Mouse (Mus musculus): ENCODE measurements around the gene Asic2. TPM values are rescaled to one million over a fixed set of nuclear protein-coding genes. Genes with fewer than 3 reads are reported as not detected.

The Asic2 gene
- total RNA-seq, 1 experiment from 2014 or later = 1.7 TPM

DNA sequence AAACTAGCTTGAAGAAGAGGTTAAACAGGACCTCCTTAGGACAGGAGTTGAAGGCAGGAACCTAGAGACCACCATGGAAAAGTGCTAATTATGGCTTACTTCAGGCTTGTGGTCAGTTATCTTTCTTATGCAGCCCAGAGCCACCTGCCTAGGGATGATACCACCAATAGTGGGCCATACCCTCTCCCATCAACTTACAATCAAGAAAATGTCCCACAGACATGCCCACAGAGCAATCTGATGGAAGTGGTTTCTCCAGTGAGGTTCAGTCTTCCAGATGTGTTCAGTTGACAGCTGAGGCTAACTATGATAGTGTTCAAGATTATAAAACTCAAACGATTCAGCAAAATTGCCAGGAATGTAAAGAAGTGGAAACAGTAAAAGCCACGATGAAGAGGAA is 1124.8 kb downstream of the Asic2 start:
- no peak for DNase-seq

DNA sequence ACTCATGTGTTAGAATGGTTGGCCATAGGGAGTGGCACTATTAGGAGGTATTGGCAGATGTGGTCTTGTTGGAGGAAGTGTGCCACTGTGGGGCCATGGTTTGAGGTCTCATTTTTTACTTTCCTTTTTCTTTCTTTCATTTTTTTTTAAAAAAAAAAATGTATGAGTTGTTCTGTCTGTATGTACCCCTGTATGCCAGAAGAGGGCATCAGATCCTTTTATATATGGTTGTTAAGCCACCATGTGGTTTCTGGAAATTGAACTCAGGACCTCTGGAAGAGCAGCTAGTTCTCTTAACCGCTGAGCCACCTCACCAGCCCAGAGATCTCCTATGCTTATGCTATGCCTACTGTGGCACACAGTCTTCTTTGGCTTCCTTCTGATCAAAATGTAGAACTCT is 1129.5 kb downstream of the Asic2 start:
- no peak for DNase-seq

DNA sequence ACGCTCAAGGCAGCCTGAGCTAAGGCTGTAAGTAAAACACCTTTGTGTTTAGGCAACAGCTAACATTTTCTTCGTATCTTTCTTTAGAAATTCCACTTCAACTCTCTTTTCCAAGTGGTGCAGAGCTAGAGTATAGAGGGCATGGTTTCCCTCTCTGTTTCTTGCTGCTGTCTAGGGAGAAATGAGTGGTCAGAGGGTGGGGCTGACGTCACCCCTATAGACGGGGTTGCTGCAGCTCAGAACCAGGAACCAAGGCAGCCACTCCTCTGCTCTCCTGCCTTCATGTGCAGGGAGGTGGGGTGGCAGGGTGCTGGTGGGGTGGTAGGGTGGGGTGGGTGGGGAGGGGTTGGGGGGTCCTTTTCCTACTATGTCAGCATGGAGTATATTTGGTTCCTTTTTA is 1132.4 kb downstream of the Asic2 start:
- DNase-seq = no peak

DNA sequence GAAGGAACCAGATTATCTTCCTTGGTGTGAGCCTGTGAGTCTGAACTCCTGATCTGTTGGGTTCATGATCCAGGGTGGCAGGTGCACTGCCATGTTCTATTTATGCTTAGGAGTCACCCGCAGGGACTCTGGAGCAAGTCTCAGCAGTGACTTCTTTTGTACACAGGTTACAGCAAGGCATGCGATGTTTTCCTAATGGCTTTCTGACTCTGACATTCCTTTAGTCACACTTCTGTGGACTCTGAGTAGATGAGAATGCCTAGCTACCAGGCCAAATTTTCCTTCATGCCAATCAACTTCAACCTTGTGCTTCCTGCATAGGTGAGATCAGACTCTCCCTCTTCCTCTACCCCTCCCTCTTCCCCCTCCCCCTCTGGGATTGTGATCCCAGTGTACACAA is 1132.9 kb downstream of the Asic2 start:
- DNase-seq = no peak

Other genes starting within 250 kb of the Asic2 start
- not detected in 2 replicates for gene 5530401A14Rik, start 107.8 kb downstream of the Asic2 start, total RNA-seq (2021)
- 1.4 and 1.9 TPM in 2 replicates for gene Ccl2, start 67.1 kb upstream of the Asic2 start, total RNA-seq (2021)
- gene Gm17268, start 70.1 kb upstream of the Asic2 start, total RNA-seq (2021) = not detected in 2 replicates
- not detected in 2 replicates for gene Ccl7, start 77.3 kb upstream of the Asic2 start, total RNA-seq (2021)
- gene Ccl11, start 89.4 kb upstream of the Asic2 start, total RNA-seq (2021) = 5.1 and 7.8 TPM in 2 replicates
- gene Ccl12, start 133.4 kb upstream of the Asic2 start, total RNA-seq (2021) = 1.1 TPM in 1 of 2 replicates, not detected in the other
- not detected in 2 replicates for gene Ccl8, start 146.7 kb upstream of the Asic2 start, total RNA-seq (2021)